In the genomic region with DNA sequence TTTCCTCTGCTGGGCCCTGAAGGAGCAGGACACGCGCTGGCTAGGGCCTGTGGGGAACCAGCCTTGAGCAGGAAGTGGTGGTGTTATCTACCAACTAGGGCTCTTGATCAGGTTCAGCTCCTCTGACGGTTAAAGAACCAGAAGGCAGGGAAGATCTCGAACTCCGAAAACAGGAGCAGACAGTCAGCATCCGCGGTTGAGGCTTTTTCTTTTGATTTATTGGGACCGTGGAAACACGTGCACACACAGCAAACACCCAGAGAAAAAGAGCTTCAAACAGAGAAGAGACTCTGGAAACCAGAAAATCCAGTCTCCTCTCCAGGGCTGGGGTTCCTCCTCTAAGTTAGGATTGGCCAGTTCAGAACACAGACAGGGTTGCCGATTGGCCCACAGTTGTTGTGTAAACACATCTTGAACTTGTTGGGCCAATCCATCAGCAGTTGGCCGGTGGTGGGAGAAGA, we compare ENCODE assay signal across 11 mouse cellular contexts. TPM values are rescaled to one million over a fixed set of nuclear protein-coding genes. Genes with fewer than 3 reads are reported as not detected.
DNase-seq lines count a peak whose midpoint lies in the region; ATAC-seq lines count a peak whose summit lies in the region.
"Had no signal": no experiment of that assay in that cellular context is flagged by ENCODE, and none has a peak within 500 bp of the region (broad histone marks: within the 10 kb centered on the region; RNA-seq: fewer than 3 reads in every experiment).

No protein-coding gene starts in this region.

- peak; percentile 18 for DNase-seq in thymus, postnatal 25 days
- no peak for DNase-seq in thymus, postnatal 10 days (ENCODE audit: low spot score in 2 of 2)
- peak; percentile 40 for DNase-seq in embryonic facial prominence, embryonic 10.5 days (ENCODE audit: low spot score)
- DNase-seq in liver, embryonic 13.5 days = no peak
- DNase-seq in forebrain, embryonic 10.5 days (ENCODE audit: extremely low spot score, low spot score) = no peak
- no peak for DNase-seq in cerebellum, adult 9-11 months
- DNase-seq: heart, adult 11 months had no signal

- H3K27ac ChIP-seq in embryonic facial prominence, embryonic 10.5 days (replicated peaks) = peak overlapping the region; percentile 25; the same call in 1 of the 2 replicates
- H3K27ac ChIP-seq in liver, embryonic 13.5 days = no peak overlapping the region
- no peak overlapping the region for H3K27ac ChIP-seq in hindbrain, embryonic 13.5 days
- H3K27ac ChIP-seq in forebrain, embryonic 10.5 days = no peak overlapping the region
- H3K27ac ChIP-seq: hindbrain, postnatal 0 days had no signal

- no peak overlapping the region for H3K9ac ChIP-seq in liver, embryonic 13.5 days
- no peak overlapping the region for H3K9ac ChIP-seq in hindbrain, embryonic 13.5 days

- H3K4me2 ChIP-seq in liver, embryonic 13.5 days = peak overlapping the region; percentile 9; the same call in 1 of the 2 replicates
- no peak overlapping the region for H3K4me2 ChIP-seq in hindbrain, embryonic 13.5 days
- H3K4me2 ChIP-seq: midbrain, embryonic 11.5 days had no signal

- peaks cover 56% of the 10 kb centered on the region for H3K4me1 ChIP-seq in embryonic facial prominence, embryonic 10.5 days
- H3K4me1 ChIP-seq in liver, embryonic 13.5 days (replicated peaks) = peaks cover 35% of the 10 kb centered on the region
- peaks cover 31% of the 10 kb centered on the region for H3K4me1 ChIP-seq in hindbrain, embryonic 13.5 days (replicated peaks)
- H3K4me1 ChIP-seq in forebrain, embryonic 10.5 days = peaks cover 42% of the 10 kb centered on the region

- H3K9me3 ChIP-seq in embryonic facial prominence, embryonic 10.5 days = no peaks in the 10 kb centered on the region
- no peaks in the 10 kb centered on the region for H3K9me3 ChIP-seq in liver, embryonic 13.5 days (replicated peaks)
- no peaks in the 10 kb centered on the region for H3K9me3 ChIP-seq in hindbrain, embryonic 13.5 days
- no peaks in the 10 kb centered on the region for H3K9me3 ChIP-seq in forebrain, embryonic 10.5 days

- H3K27me3 ChIP-seq in embryonic facial prominence, embryonic 10.5 days (replicated peaks; ENCODE audit: low read depth, poor library complexity, severe bottlenecking) = peaks cover 52% of the 10 kb centered on the region
- H3K27me3 ChIP-seq in liver, embryonic 13.5 days = peaks cover 45% of the 10 kb centered on the region
- H3K27me3 ChIP-seq in hindbrain, embryonic 13.5 days = peaks cover 27% of the 10 kb centered on the region
- H3K27me3 ChIP-seq in forebrain, embryonic 10.5 days (ENCODE audit: poor library complexity, severe bottlenecking) = peaks cover 41% of the 10 kb centered on the region

- H3K36me3 ChIP-seq in embryonic facial prominence, embryonic 10.5 days (replicated peaks) = no peaks in the 10 kb centered on the region
- no peaks in the 10 kb centered on the region for H3K36me3 ChIP-seq in liver, embryonic 13.5 days
- H3K36me3 ChIP-seq in hindbrain, embryonic 13.5 days = no peaks in the 10 kb centered on the region
- no peaks in the 10 kb centered on the region for H3K36me3 ChIP-seq in forebrain, embryonic 10.5 days (replicated peaks)

- H3K4me3 ChIP-seq in embryonic facial prominence, embryonic 10.5 days = no peak overlapping the region
- H3K4me3 ChIP-seq in liver, embryonic 13.5 days (replicated peaks) = no peak overlapping the region
- H3K4me3 ChIP-seq in hindbrain, embryonic 13.5 days = no peak overlapping the region
- no peak overlapping the region for H3K4me3 ChIP-seq in forebrain, embryonic 10.5 days
- H3K4me3 ChIP-seq: erythroblast, embryonic 14.5 days had no signal

- peak; percentile 54; the same call in 1 of the 2 replicates for ATAC-seq in liver, embryonic 13.5 days (ENCODE audit: low read depth)
- ATAC-seq in hindbrain, embryonic 13.5 days (ENCODE audit: low FRiP score) = no peak
- ATAC-seq: hindbrain, postnatal 0 days had no signal

- WGBS in embryonic facial prominence, embryonic 10.5 days = 44% methylated on average over 11 of the region's 11 CpGs
- WGBS in liver, embryonic 13.5 days (ENCODE audit: insufficient replicate concordance) = 14% methylated on average over 11 of the region's 11 CpGs
- WGBS in hindbrain, embryonic 13.5 days = 51% methylated on average over 11 of the region's 11 CpGs
- 49% methylated on average over 11 of the region's 11 CpGs for WGBS in forebrain, embryonic 10.5 days

RNA-seq across cellular contexts. Expression of gene Cyb561, which starts 6.4 kb away (rescaled TPM):
- polyA plus RNA-seq in embryonic facial prominence, embryonic 10.5 days (2016; fragmentation: Nextera tagmentation; extraction: Ambion mirVana) = 13.2 and 14.0 TPM in 2 replicates
- polyA plus RNA-seq in liver, embryonic 13.5 days (2015; fragmentation: Nextera tagmentation; extraction: Ambion mirVana) = 1.9 TPM in 2 replicates
- polyA plus RNA-seq in hindbrain, embryonic 13.5 days (2015; fragmentation: Nextera tagmentation; extraction: Ambion mirVana) = 42.6 and 42.7 TPM in 2 replicates
- polyA plus RNA-seq in forebrain, embryonic 10.5 days (2016; fragmentation: Nextera tagmentation; extraction: Ambion mirVana) = 14.5 and 15.4 TPM in 2 replicates

RNA-seq across cellular contexts. Expression of gene Ace, which starts 21.0 kb away (rescaled TPM):
- 0.45 and 0.50 TPM in 2 replicates for polyA plus RNA-seq in embryonic facial prominence, embryonic 10.5 days (2016; fragmentation: Nextera tagmentation; extraction: Ambion mirVana)
- 0.02 and 0.05 TPM in 2 replicates for polyA plus RNA-seq in liver, embryonic 13.5 days (2015; fragmentation: Nextera tagmentation; extraction: Ambion mirVana)
- polyA plus RNA-seq in hindbrain, embryonic 13.5 days (2015; fragmentation: Nextera tagmentation; extraction: Ambion mirVana) = 2.4 and 2.5 TPM in 2 replicates
- 0.28 and 0.74 TPM in 2 replicates for polyA plus RNA-seq in forebrain, embryonic 10.5 days (2016; fragmentation: Nextera tagmentation; extraction: Ambion mirVana)
- polyA plus RNA-seq: erythroblast, embryonic 14.5 days had no signal

RNA-seq across cellular contexts. Expression of gene Ace3, which starts 47.8 kb away (rescaled TPM):
- not detected in 2 replicates for polyA plus RNA-seq in embryonic facial prominence, embryonic 10.5 days (2016; fragmentation: Nextera tagmentation; extraction: Ambion mirVana)
- polyA plus RNA-seq in liver, embryonic 13.5 days (2015; fragmentation: Nextera tagmentation; extraction: Ambion mirVana) = not detected in 2 replicates
- polyA plus RNA-seq in hindbrain, embryonic 13.5 days (2015; fragmentation: Nextera tagmentation; extraction: Ambion mirVana) = 0.08 TPM in 1 of 2 replicates, not detected in the other
- polyA plus RNA-seq in forebrain, embryonic 10.5 days (2016; fragmentation: Nextera tagmentation; extraction: Ambion mirVana) = not detected in 2 replicates
- polyA plus RNA-seq: erythroblast, embryonic 14.5 days; hindbrain, postnatal 0 days; midbrain, embryonic 11.5 days had no signal

Comparison
In these comparisons a context has a peak if more than half of its experiments do, and no peak if none do; other contexts are left out.
1. DNase-seq: peak in thymus, postnatal 25 days (single experiment) and embryonic facial prominence, embryonic 10.5 days (single experiment); none in thymus, postnatal 10 days (0 of 2), liver, embryonic 13.5 days (single experiment), forebrain, embryonic 10.5 days (single experiment) and cerebellum, adult 9-11 months (single experiment).